Mouse (Mus musculus) liver, embryonic 14.5 days (tissue): ENCODE measurements around the gene Osbpl10. TPM values are rescaled to one million over a fixed set of nuclear protein-coding genes. Genes with fewer than 3 reads are reported as not detected.

ENCODE experiments used
- ATAC-seq: fragments of 200-750 bp; cut with Nextera tagmentation; 2 replicates; pipeline ENCODE4 v1.8.0; 2017; ENCODE audit warnings: moderate number of reproducible peaks, mild to moderate bottlenecking, moderate library complexity; ENCODE audit not compliant: insufficient read depth
- DNase-seq, 3 experiments: peaks; one replicate each; pipeline ENCODE4 v3.0.0-alpha.2; 2012 to 2013; ENCODE audit warnings: low read depth in 3 of 3, low spot score in 3 of 3
- H3K27ac ChIP-seq: fragments of 300-500 bp; sonication (generic); 2 replicates; pipeline ENCODE4 v1.5.1; 2014; ENCODE audit warnings: moderate library complexity, mild to moderate bottlenecking, control low read depth, inconsistent platforms
- H3K27me3 ChIP-seq: fragments of 300-500 bp; sonication (generic); 2 replicates; pipeline ENCODE4 v1.6.1; 2014; ENCODE audit warnings: mild to moderate bottlenecking, low read length, moderate library complexity; ENCODE audit not compliant: control insufficient read depth, insufficient read depth
- H3K36me3 ChIP-seq: fragments of 300-500 bp; sonication (generic); replicated peaks from 2 replicates; pipeline ENCODE4 v1.6.1; 2014; ENCODE audit warnings: low read depth; ENCODE audit not compliant: control insufficient read depth, insufficient read depth
- H3K4me1 ChIP-seq, 2 experiments: fragments of 200-500 bp in 1 of 2; fragments of 300-500 bp in 1 of 2; sonication (generic) in 1 of 2; replicated peaks; 2 replicates each; pipeline ENCODE4 v1.6.1; 2012 to 2014; ENCODE audit warnings: antibody characterized with exemption in 1 of 2, inconsistent platforms in 1 of 2, low read length in 1 of 2; ENCODE audit not compliant: control insufficient read depth in 2 of 2, insufficient read depth in 2 of 2
- H3K4me2 ChIP-seq: fragments of 300-500 bp; sonication (generic); 2 replicates; pipeline ENCODE4 v1.6.1; 2014; ENCODE audit warnings: low read depth, mild to moderate bottlenecking, control low read depth, moderate library complexity
- H3K4me3 ChIP-seq, 2 experiments: fragments of 200-500 bp in 1 of 2; fragments of 300-500 bp in 1 of 2; sonication (generic) in 1 of 2; 2 replicates each; pipeline ENCODE4 v1.5.1; 2012 to 2014; ENCODE audit warnings: low read depth in 2 of 2, low read length in 2 of 2, mild to moderate bottlenecking in 2 of 2, control low read depth in 1 of 2, inconsistent platforms in 1 of 2, moderate library complexity in 1 of 2; ENCODE audit not compliant: insufficient read depth in 1 of 2
- H3K9ac ChIP-seq: fragments of 300-500 bp; sonication (generic); replicated peaks from 2 replicates; pipeline ENCODE4 v1.6.1; 2014; ENCODE audit warnings: mild to moderate bottlenecking, control low read depth, moderate library complexity
- H3K9me3 ChIP-seq: fragments of 300-500 bp; sonication (generic); 2 replicates; pipeline ENCODE4 v1.6.1; 2016; ENCODE audit warnings: low read length, mixed read lengths; ENCODE audit not compliant: control insufficient read depth
- CTCF ChIP-seq: IDR thresholded peaks from 2 replicates; pipeline ENCODE4 v1.5.1; 2016; ENCODE audit warnings: antibody characterized with exemption, low read depth, control low read depth
- EP300 ChIP-seq: IDR thresholded peaks from 2 replicates; pipeline ENCODE4 v1.6.1; 2016; ENCODE audit warnings: antibody characterized with exemption, low read depth
- WGBS: fragments of 180-500 bp; shearing (Covaris S2); extraction: QIAGEN DNeasy Blood & Tissue Kit; methylation state at CpG from one replicate; pipeline ENCODE4 v1.1.7; 2014; ENCODE audit not compliant: insufficient replicate concordance; 5-methylcytosine and 5-hydroxymethylcytosine counted together
- polyA plus RNA-seq, 2 experiments: library from polyadenylated mRNA; depleted of rRNA in 1 of 2; stranded (reverse) in 1 of 2; unstranded in 1 of 2; fragments of >200 nt; fragmentation: Nextera tagmentation in 1 of 2; extraction: Ambion mirVana in 1 of 2; gene quantifications; 2 replicates each; pipeline versions ENCODE4 v1.2.1 to v1.2.3; 2012 to 2014

Gene Osbpl10
- polyA plus RNA-seq, 2 experiments: 0.08 to 0.29 TPM

- 76% methylated on average over 6 of the region's 6 CpGs for WGBS
- ATAC-seq: no peak
- DNase-seq: no peak
Observed at GRCm38 (mm10) chr9:115172096-115172495, 193.7 kb downstream of the Osbpl10 start.

DNA sequence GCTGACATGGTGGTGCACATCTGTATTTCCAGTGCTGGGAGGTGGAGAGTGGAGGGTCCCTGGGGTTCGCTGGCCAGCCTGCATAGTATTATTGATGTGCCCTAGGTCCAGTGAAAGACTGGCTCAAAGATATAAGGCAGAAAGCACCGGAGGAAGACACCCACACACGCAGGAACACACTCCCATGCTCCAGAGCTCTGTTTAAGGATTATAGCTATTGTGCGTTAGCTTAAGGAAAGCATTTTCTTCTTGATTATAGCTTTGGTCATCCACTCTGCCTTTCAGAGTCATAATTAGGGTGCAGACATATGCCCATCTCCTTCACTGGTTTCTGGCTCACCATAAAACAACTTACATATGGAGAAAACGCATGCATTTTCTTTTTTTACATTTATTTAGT is 200.8 kb downstream of the Osbpl10 start:
- Histone ChIP-seq H3K9me3 (no peaks in the 10 kb centered on the region), H3K4me3 (no peak overlapping the region), H3K9ac (no peak overlapping the region), H3K36me3 (no peaks in the 10 kb centered on the region), H3K27ac (no peak overlapping the region), H3K27me3 (no peaks in the 10 kb centered on the region), H3K4me2 (no peak overlapping the region), H3K4me1 (no peaks in the 10 kb centered on the region; a peak in 1 of 4 replicates)
- no peak for TF ChIP-seq EP300
- no peak for TF ChIP-seq CTCF
- no peak for ATAC-seq
- 73% methylated on average over 5 of the region's 5 CpGs for WGBS
- no peak for DNase-seq

More at GRCm38 (mm10) chr9:115172096-115172495, 193.7 kb downstream of the Osbpl10 start:
- TF ChIP-seq EP300 (no peak), CTCF (no peak)
- Histone ChIP-seq H3K4me1 (peaks cover 0 to 15% of the 10 kb centered on the region in 2 experiments; a peak in 3 of 4 replicates), H3K4me2 (no peak overlapping the region), H3K27ac (no peak overlapping the region), H3K4me3 (no peak overlapping the region), H3K9me3 (no peaks in the 10 kb centered on the region), H3K36me3 (no peaks in the 10 kb centered on the region), H3K27me3 (no peaks in the 10 kb centered on the region), H3K9ac (no peak overlapping the region)

DNA sequence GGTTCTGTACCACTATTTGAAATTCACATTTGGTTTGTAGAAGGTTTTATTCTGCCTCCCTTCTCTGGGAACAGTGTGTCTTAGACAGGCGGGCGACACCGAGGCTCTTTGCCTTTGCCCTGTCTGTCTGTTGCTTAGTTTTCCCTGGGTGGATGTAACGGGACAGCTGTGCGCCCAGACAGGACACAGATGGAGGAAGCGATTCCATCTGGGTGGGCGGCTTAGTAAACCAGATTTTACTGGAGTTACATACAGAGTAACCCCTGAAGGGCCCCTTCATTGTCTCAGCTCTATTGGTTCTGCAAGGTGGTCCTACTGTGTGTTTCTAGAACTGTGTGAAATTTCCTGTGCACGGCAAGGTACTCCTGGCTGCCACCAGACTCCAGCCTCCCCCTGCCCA is 201.6 kb downstream of the Osbpl10 start:
- H3K4me3 ChIP-seq: no peak overlapping the region
- TF ChIP-seq CTCF (no peak), EP300 (no peak)
- no peak overlapping the region for H3K9ac ChIP-seq
- H3K4me2 ChIP-seq: no peak overlapping the region
- no peaks in the 10 kb centered on the region for H3K36me3 ChIP-seq
- no peaks in the 10 kb centered on the region for H3K9me3 ChIP-seq
- H3K4me1 ChIP-seq: no peaks in the 10 kb centered on the region; a peak in 1 of 4 replicates
- ATAC-seq (no peak), DNase-seq (no peak)
- no peaks in the 10 kb centered on the region for H3K27me3 ChIP-seq
- H3K27ac ChIP-seq: no peak overlapping the region
- WGBS: 53% methylated on average over 8 of the region's 8 CpGs

GRCm38 (mm10) chr9:115186402-115186801 is 208.0 kb downstream of the Osbpl10 start:
- Histone ChIP-seq H3K4me3 (no peak overlapping the region), H3K9me3 (no peaks in the 10 kb centered on the region), H3K4me1 (peaks cover 0 to 9% of the 10 kb centered on the region in 2 experiments; a peak in 3 of 4 replicates), H3K9ac (no peak overlapping the region), H3K4me2 (no peak overlapping the region), H3K27me3 (no peaks in the 10 kb centered on the region), H3K27ac (no peak overlapping the region), H3K36me3 (no peaks in the 10 kb centered on the region)
- TF ChIP-seq CTCF (no peak), EP300 (no peak)
- DNase-seq: no peak
- WGBS: 72% methylated on average over 11 of the region's 11 CpGs
- no peak for ATAC-seq

DNA sequence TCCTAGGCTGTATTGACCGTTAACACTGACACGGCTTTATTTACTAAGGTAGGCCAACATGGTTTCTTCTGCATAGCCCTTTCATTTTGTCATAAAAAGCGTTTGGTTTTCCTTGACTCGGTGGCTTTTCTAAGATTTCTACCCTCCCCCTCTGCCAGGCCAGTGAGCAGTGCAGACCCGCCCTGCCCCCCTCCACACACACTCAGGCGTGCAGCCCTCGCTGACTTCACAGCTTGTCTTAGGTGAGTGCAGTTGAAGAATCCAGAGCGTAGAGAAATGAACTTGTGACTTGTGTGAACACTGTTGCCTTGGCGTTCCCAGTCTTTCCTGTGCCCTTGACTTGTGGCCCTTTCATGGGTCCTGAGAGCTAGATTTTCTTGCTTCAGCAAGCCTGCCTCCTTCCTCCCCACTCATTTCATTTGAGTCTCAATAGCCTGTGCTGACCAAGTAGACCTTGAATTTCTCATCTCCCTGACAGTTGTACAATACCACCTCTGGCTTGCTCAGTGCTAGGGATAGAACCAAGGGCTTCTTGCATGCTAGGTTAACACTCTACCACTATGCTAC is 212.1 kb downstream of the Osbpl10 start:
- ATAC-seq: no peak
- 48% methylated on average over 9 of the region's 9 CpGs for WGBS
- H3K36me3 ChIP-seq: no peaks in the 10 kb centered on the region
- no peak for TF ChIP-seq EP300
- TF ChIP-seq CTCF: no peak
- no peak overlapping the region for H3K9ac ChIP-seq
- no peak overlapping the region for H3K27ac ChIP-seq
- no peaks in the 10 kb centered on the region for H3K27me3 ChIP-seq
- H3K4me1 ChIP-seq: peaks cover 0 to 9% of the 10 kb centered on the region in 2 experiments; a peak in 3 of 4 replicates
- no peak overlapping the region for H3K4me2 ChIP-seq
- no peak overlapping the region for H3K4me3 ChIP-seq
- no peak for DNase-seq
- no peaks in the 10 kb centered on the region for H3K9me3 ChIP-seq
